Mouse (Mus musculus) MEL (cell line): Measurements from ENCODE around the gene Spag9. TPM values are rescaled to one million over a fixed set of nuclear protein-coding genes. Genes with fewer than 3 reads are reported as not detected.

Experiments used
- DNase-seq: peaks from one replicate; pipeline ENCODE4 v3.0.0; 2011; ENCODE audit warnings: low read depth, low spot score
- H3K27ac ChIP-seq: 2 replicates; pipeline ENCODE4 v1.5.1; 2012; ENCODE audit warnings: low read depth, mild to moderate bottlenecking, control low read depth, low read length, moderate library complexity; ENCODE audit not compliant: control insufficient read depth
- H3K27me3 ChIP-seq, 2 experiments: fragments of 150-350 bp in 1 of 2; sonication (generic) in 1 of 2; 2 replicates each; pipeline ENCODE4 v1.6.1; 2012; ENCODE audit warnings: low read length in 2 of 2, mild to moderate bottlenecking in 2 of 2, improper control_type of control experiment in 1 of 2, moderate library complexity in 1 of 2; ENCODE audit not compliant: insufficient read depth in 2 of 2, control insufficient read depth in 1 of 2
- H3K36me3 ChIP-seq, 2 experiments: 2 replicates each; pipeline ENCODE4 v1.6.1; 2012 to 2014; ENCODE audit warnings: low read length in 2 of 2, improper control_type of control experiment in 1 of 2, inconsistent platforms in 1 of 2, mild to moderate bottlenecking in 1 of 2; ENCODE audit not compliant: insufficient read depth in 2 of 2, control insufficient read depth in 1 of 2
- H3K4me1 ChIP-seq, 2 experiments: fragments of 150-350 bp in 1 of 2; sonication (generic) in 1 of 2; 2 replicates each; pipeline ENCODE4 v1.6.1; 2012; ENCODE audit warnings: low read length in 2 of 2, improper control_type of control experiment in 1 of 2, mild to moderate bottlenecking in 1 of 2; ENCODE audit not compliant: insufficient read depth in 2 of 2, control insufficient read depth in 1 of 2
- H3K4me3 ChIP-seq, 2 experiments: fragments of 150-350 bp in 1 of 2; sonication (generic) in 1 of 2; 2 replicates each; pipeline ENCODE4 v1.5.1; 2012; ENCODE audit warnings: low read depth in 2 of 2, low read length in 2 of 2, mild to moderate bottlenecking in 2 of 2, moderate library complexity in 2 of 2, control low read depth in 1 of 2, improper control_type of control experiment in 1 of 2; ENCODE audit not compliant: control insufficient read depth in 1 of 2, insufficient read depth in 1 of 2
- H3K79me2 ChIP-seq: 2 replicates; pipeline ENCODE4 v1.6.1; 2012; ENCODE audit warnings: mild to moderate bottlenecking, low read length, moderate library complexity; ENCODE audit not compliant: control insufficient read depth, poor library complexity, insufficient read depth
- H3K9ac ChIP-seq: 2 replicates; pipeline ENCODE4 v1.6.1; 2012; ENCODE audit warnings: low read depth, mild to moderate bottlenecking, control low read depth, low read length, moderate library complexity; ENCODE audit not compliant: control insufficient read depth, poor library complexity, severe bottlenecking
- H3K9me3 ChIP-seq: fragments of 150-350 bp; sonication (generic); replicated peaks from 2 replicates; pipeline ENCODE4 v1.6.1; 2012; ENCODE audit warnings: mild to moderate bottlenecking, low read length, improper control_type of control experiment, moderate library complexity; ENCODE audit not compliant: insufficient read depth
- BHLHE40 ChIP-seq: IDR thresholded peaks from 2 replicates; pipeline ENCODE4 v1.6.1; 2012; ENCODE audit warnings: low read depth, mild to moderate bottlenecking, inconsistent platforms, low read length, improper control_type of control experiment, borderline replicate concordance
- CHD2 ChIP-seq: IDR thresholded peaks from 2 replicates; pipeline ENCODE4 v1.6.1; 2011; ENCODE audit warnings: low read length, improper control_type of control experiment
- CTCF ChIP-seq, 3 experiments: IDR thresholded peaks in 2 of 3; conservative IDR thresholded peaks in 1 of 3; 2 replicates each; pipeline ENCODE4 v1.5.1; 2011 to 2012; ENCODE audit warnings: low read length in 3 of 3, low read depth in 2 of 3, mild to moderate bottlenecking in 2 of 3, improper control_type of control experiment in 1 of 3, inconsistent platforms in 1 of 3, mixed read lengths in 1 of 3, moderate library complexity in 1 of 3; ENCODE audit not compliant: control insufficient read depth in 1 of 3, insufficient read depth in 1 of 3, poor library complexity in 1 of 3, severe bottlenecking in 1 of 3
- E2F4 ChIP-seq: IDR thresholded peaks from 2 replicates; pipeline ENCODE4 v1.6.1; 2011; ENCODE audit warnings: low read depth, low read length, improper control_type of control experiment, borderline replicate concordance
- ETS1 ChIP-seq: IDR thresholded peaks from 2 replicates; pipeline ENCODE4 v1.6.1; 2012; ENCODE audit warnings: low read depth, mild to moderate bottlenecking, inconsistent platforms, low read length, improper control_type of control experiment, moderate library complexity
- GATA1 ChIP-seq: IDR thresholded peaks from 2 replicates; pipeline ENCODE4 v1.6.1; 2011; ENCODE audit warnings: low read depth, low read length, improper control_type of control experiment
- JUND ChIP-seq: IDR thresholded peaks from 2 replicates; pipeline ENCODE4 v1.6.1; 2011; ENCODE audit warnings: low read depth, mild to moderate bottlenecking, improper control_type of control experiment, low read length
- KAT2A ChIP-seq: conservative IDR thresholded peaks from 2 replicates; pipeline ENCODE4 v1.6.1; 2012; ENCODE audit warnings: low read depth, low read length, improper control_type of control experiment, inconsistent platforms
- MAFK ChIP-seq: IDR thresholded peaks from 2 replicates; pipeline ENCODE4 v1.6.1; 2011; ENCODE audit warnings: low read depth, mild to moderate bottlenecking, low read length, improper control_type of control experiment, borderline replicate concordance
- MAX ChIP-seq: IDR thresholded peaks from 2 replicates; pipeline ENCODE4 v1.6.1; 2011; ENCODE audit warnings: low read length, improper control_type of control experiment
- MXI1 ChIP-seq: IDR thresholded peaks from 2 replicates; pipeline ENCODE4 v1.6.1; 2011; ENCODE audit warnings: mild to moderate bottlenecking, low read depth, low read length, improper control_type of control experiment
- MYB ChIP-seq: IDR thresholded peaks from 2 replicates; pipeline ENCODE4 v1.6.1; 2011; ENCODE audit warnings: mild to moderate bottlenecking, low read depth, low read length, improper control_type of control experiment
- MYC ChIP-seq: IDR thresholded peaks from 2 replicates; pipeline ENCODE4 v1.6.1; 2011; ENCODE audit warnings: low read depth, mild to moderate bottlenecking, low read length, improper control_type of control experiment, moderate library complexity
- POLR2AphosphoS2 ChIP-seq: IDR thresholded peaks from 2 replicates; pipeline ENCODE4 v1.6.1; 2011; ENCODE audit warnings: low read length, improper control_type of control experiment
- RAD21 ChIP-seq: IDR thresholded peaks from 2 replicates; pipeline ENCODE4 v1.6.1; 2011; ENCODE audit warnings: mild to moderate bottlenecking, low read depth, low read length, improper control_type of control experiment
- RCOR1 ChIP-seq: IDR thresholded peaks from 2 replicates; pipeline ENCODE4 v1.6.1; 2012; ENCODE audit warnings: low read depth, mild to moderate bottlenecking, inconsistent platforms, low read length, improper control_type of control experiment
- SIN3A ChIP-seq: IDR thresholded peaks from 2 replicates; pipeline ENCODE4 v1.6.1; 2012; ENCODE audit warnings: low read length, improper control_type of control experiment, inconsistent platforms
- SMC3 ChIP-seq: IDR thresholded peaks from 2 replicates; pipeline ENCODE4 v1.6.1; 2011; ENCODE audit warnings: low read depth, low read length, improper control_type of control experiment
- TAL1 ChIP-seq: IDR thresholded peaks from 2 replicates; pipeline ENCODE4 v1.6.1; 2012; ENCODE audit warnings: mild to moderate bottlenecking, inconsistent platforms, low read length, moderate library complexity, mixed read lengths
- UBTF ChIP-seq: IDR thresholded peaks from 2 replicates; pipeline ENCODE4 v1.6.1; 2012; ENCODE audit warnings: low read depth, mild to moderate bottlenecking, inconsistent platforms, low read length, improper control_type of control experiment, moderate library complexity, borderline replicate concordance; ENCODE audit not compliant: insufficient read depth
- USF1 ChIP-seq: IDR thresholded peaks from 2 replicates; pipeline ENCODE4 v1.6.1; 2014; ENCODE audit warnings: low read depth, mild to moderate bottlenecking, inconsistent platforms, low read length, improper control_type of control experiment, moderate library complexity
- ZC3H11A ChIP-seq: IDR thresholded peaks from 2 replicates; pipeline ENCODE4 v1.6.1; 2012; ENCODE audit warnings: low read depth, mild to moderate bottlenecking, inconsistent platforms, low read length, improper control_type of control experiment
- ZMIZ1 ChIP-seq: IDR thresholded peaks from 2 replicates; pipeline ENCODE4 v1.6.1; 2012; ENCODE audit warnings: low read depth, mild to moderate bottlenecking, inconsistent platforms, low read length, improper control_type of control experiment, moderate library complexity
- polyA plus RNA-seq, 2 experiments: library from polyadenylated mRNA; stranded (reverse) in 1 of 2; unstranded in 1 of 2; fragments of >175 nt in 1 of 2; fragments of >200 nt in 1 of 2; gene quantifications; 2 replicates each; pipeline versions ENCODE4 v1.2.1 to v1.2.4; 2012; ENCODE audit warnings: low replicate concordance in 2 of 2, low read depth in 1 of 2; ENCODE audit not compliant: insufficient read length in 2 of 2, insufficient read depth in 1 of 2, missing spikeins in 1 of 2
- total RNA-seq: library from RNA; depleted of rRNA; stranded (reverse); fragments of 300-350 nt; gene quantifications from 2 replicates; pipeline ENCODE4 v1.2.3, GENCODE M21; 2012

Gene Spag9
- total and polyA plus RNA-seq, 3 experiments = 18.9 to 279 (median 20.6) TPM

DNA sequence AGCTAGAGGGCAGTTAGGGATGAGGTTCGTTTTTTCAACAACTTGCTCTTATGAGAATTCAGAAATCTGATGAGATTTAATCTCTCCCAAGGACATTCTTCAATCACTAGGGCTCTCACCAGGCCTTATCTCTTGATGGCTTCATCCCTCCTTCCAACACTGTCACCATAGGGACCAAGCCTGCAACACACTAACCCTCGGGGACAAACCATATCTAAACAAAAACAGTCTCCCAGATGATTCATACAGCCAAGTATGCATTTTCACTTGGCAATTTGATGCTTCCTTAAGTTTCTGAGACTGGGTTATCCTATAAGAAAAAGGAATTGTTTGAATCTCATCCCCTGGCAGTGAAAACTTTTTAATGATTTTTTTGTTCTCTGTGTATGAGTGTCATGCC, 37.1 kb downstream of the Spag9 start:
- Histone ChIP-seq H3K79me2 (no peaks in the 10 kb centered on the region; the same call in 1 of the 2 replicates), H3K36me3 (peaks cover 2 to 15% of the 10 kb centered on the region in 2 experiments), H3K9me3 (no peaks in the 10 kb centered on the region), H3K4me3 (no peak overlapping the region), H3K4me1 (peaks cover 0 to 10% of the 10 kb centered on the region in 2 experiments; a peak in 2 of 4 replicates), H3K27ac (no peak overlapping the region), H3K9ac (no peak overlapping the region), H3K27me3 (no peaks in the 10 kb centered on the region)
- TF ChIP-seq BHLHE40 = no peak
- no peak for TF ChIP-seq CHD2
- no peak for TF ChIP-seq MYC
- no peak for TF ChIP-seq JUND
- no peak for TF ChIP-seq MYB
- TF ChIP-seq GATA1 = no peak
- no peak for TF ChIP-seq SMC3
- DNase-seq = no peak

DNA sequence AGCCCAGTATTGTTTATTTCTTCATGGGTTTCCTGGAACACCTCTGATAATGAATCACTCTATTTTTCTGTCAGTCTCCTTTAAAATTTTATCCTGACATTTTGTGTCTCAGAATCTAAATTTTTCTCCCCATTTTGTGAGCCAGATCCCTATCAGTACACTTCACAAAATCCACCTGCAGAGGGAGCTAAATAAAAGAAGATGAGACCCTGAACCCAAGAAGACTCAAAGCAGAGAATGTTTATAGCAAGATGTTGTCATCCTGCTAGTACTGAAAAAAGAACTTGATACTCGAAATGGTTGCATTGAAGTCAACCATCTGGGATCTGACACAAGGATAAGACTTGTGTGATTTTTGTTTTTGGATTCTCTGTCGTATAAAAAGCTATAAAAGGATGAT, 40.1 kb downstream of the Spag9 start:
- TF ChIP-seq RCOR1 (no peak), CTCF (IDR thresholded peaks at IDR 0.05 in 2 of 3, conservative IDR thresholded peaks at IDR 0.05 in 1 of 3; ENCODE audit: control insufficient read depth in 1 of 3, insufficient read depth in 1 of 3, low read depth in 2 of 3, low read length in 3 of 3, poor library complexity in 1 of 3, severe bottlenecking in 1 of 3) (peak in 2 of 3 experiments; percentile 35 to 71; a peak in 4 of 6 replicates), RAD21 (peak; percentile 54), SMC3 (peak; percentile 50), ZC3H11A (peak; percentile 33), SIN3A (0 out of 2 replicates have a peak, but pooled peaks have one; percentile 29), MXI1 (0 out of 2 replicates have a peak, but pooled peaks have one; percentile 28), ZMIZ1 (no peak), GATA1 (peak; percentile 88)
- TF ChIP-seq, all 39 proteins: peak for 7
- no peaks in the 10 kb centered on the region for H3K9me3 ChIP-seq
- peak; percentile 59 for DNase-seq
- peaks cover 2 to 7% of the 10 kb centered on the region in 2 experiments for H3K36me3 ChIP-seq
- peaks cover under 1% of the 10 kb centered on the region; the same call in 1 of the 2 replicates for H3K79me2 ChIP-seq
- H3K9ac ChIP-seq = no peak overlapping the region
- no peaks in the 10 kb centered on the region for H3K27me3 ChIP-seq
- H3K27ac ChIP-seq = no peak overlapping the region
- H3K4me1 ChIP-seq = peaks cover 0 to 9% of the 10 kb centered on the region in 2 experiments; a peak in 2 of 4 replicates
- H3K4me3 ChIP-seq = no peak overlapping the region

DNA sequence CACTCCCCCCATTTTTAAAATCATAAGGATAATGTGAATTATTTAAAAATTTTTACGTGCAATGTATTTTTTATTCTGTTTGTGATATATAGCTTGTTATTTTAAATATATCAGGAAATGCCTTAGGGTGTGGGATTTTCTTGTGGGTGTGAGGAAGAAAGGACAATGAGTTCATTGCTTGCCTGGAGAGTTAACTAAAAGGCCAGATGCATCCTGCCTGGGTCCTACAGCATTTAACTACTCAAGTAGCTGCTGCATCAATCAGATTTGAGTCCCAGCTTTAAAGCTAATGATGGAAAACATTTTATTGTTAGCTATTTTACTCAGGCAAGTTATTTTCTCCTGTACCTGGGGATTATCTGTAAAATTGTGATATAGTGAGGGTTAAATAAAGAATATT, 45.6 kb downstream of the Spag9 start:
- H3K4me3 ChIP-seq = no peak overlapping the region
- H3K27me3 ChIP-seq = no peaks in the 10 kb centered on the region
- H3K27ac ChIP-seq = no peak overlapping the region
- H3K36me3 ChIP-seq = peaks cover 2 to 4% of the 10 kb centered on the region in 2 experiments; a peak in 3 of 4 replicates
- TF ChIP-seq MYC = no peak
- no peak for TF ChIP-seq POLR2AphosphoS2
- no peak for TF ChIP-seq ZC3H11A
- TF ChIP-seq E2F4 = no peak
- no peak for TF ChIP-seq MXI1
- no peak for TF ChIP-seq UBTF
- no peak for TF ChIP-seq USF1
- TF ChIP-seq MAFK = no peak
- TF ChIP-seq CHD2 = no peak
- TF ChIP-seq SIN3A = no peak
- no peak for TF ChIP-seq ETS1
- no peak for TF ChIP-seq TAL1
- no peak for TF ChIP-seq KAT2A
- no peak for TF ChIP-seq MAX
- TF ChIP-seq, all 39 proteins: peak for 0
- H3K9ac ChIP-seq = no peak overlapping the region
- peaks cover 0 to 4% of the 10 kb centered on the region in 2 experiments; a peak in 1 of 4 replicates for H3K4me1 ChIP-seq
- no peaks in the 10 kb centered on the region for H3K9me3 ChIP-seq
- no peak for DNase-seq
- H3K79me2 ChIP-seq = 0 out of 2 replicates have a peak, but pooled peaks cover 1% of the 10 kb centered on the region
